ENCODE assay signal across 31 mouse cellular contexts in genomic region chr6:33247146-33247545, GRCm38 (mm10). TPM values are rescaled to one million over a fixed set of nuclear protein-coding genes. Genes with fewer than 3 reads are reported as not detected.
DNase-seq lines count a peak whose midpoint lies in the region; ATAC-seq and TF ChIP-seq lines count a peak whose summit lies in the region.
"Had no signal": no experiment of that assay in that cellular context is flagged by ENCODE, and none has a peak within 500 bp of the region (broad histone marks: within the 10 kb centered on the region; RNA-seq: fewer than 3 reads in every experiment).

No protein-coding gene starts in this region.

- ATAC-seq in cerebellum, adult (ENCODE audit: insufficient number of reproducible peaks, low FRiP score, low TSS enrichment) = no peak
- ATAC-seq in kidney, embryonic 14.5 days (ENCODE audit: low FRiP score, low TSS enrichment) = no peak
- no peak for ATAC-seq in liver, embryonic 12.5 days
- ATAC-seq: activated CD4-positive, CD25-positive, alpha-beta regulatory T cell, adult 4 months; forebrain, postnatal 0 days; hindbrain, postnatal 0 days; intestine, embryonic 15.5 days; midbrain, embryonic 16.5 days had no signal

- 90% methylated on average over 5 of the region's 5 CpGs for WGBS in kidney, embryonic 14.5 days
- 70% methylated on average over 5 of the region's 5 CpGs for WGBS in liver, embryonic 12.5 days (ENCODE audit: insufficient replicate concordance)

- H3K27me3 ChIP-seq in kidney, embryonic 14.5 days (ENCODE audit: control insufficient read depth, insufficient read depth, low read length) = no peaks in the 10 kb centered on the region
- no peaks in the 10 kb centered on the region for H3K27me3 ChIP-seq in liver, embryonic 12.5 days (replicated peaks)
- H3K27me3 ChIP-seq: CH12.LX; embryonic facial prominence, embryonic 12.5 days; hindbrain, embryonic 12.5 days; intestine, embryonic 15.5 days; liver, embryonic 15.5 days; neural tube, embryonic 13.5 days had no signal

- in situ Hi-C loops in ES-E14 (cut with MboI; ENCODE audit: low sequenced_read_pairs in 2 of 2, unreplicated experiment in 2 of 2) = no loop called here

- peaks cover 4% of the 10 kb centered on the region; the same call in 1 of the 2 replicates for H3K4me1 ChIP-seq in kidney, embryonic 14.5 days (ENCODE audit: control insufficient read depth, insufficient read depth, low read length)
- H3K4me1 ChIP-seq in ES-E14 (ENCODE audit: control insufficient read depth in 2 of 2, insufficient read depth in 2 of 2, low read length in 2 of 2, poor library complexity in 1 of 2) = peaks cover 2 to 7% of the 10 kb centered on the region in 2 experiments; a peak in 2 of 4 replicates
- peaks cover 24% of the 10 kb centered on the region for H3K4me1 ChIP-seq in liver, embryonic 12.5 days
- H3K4me1 ChIP-seq: intestine, embryonic 15.5 days had no signal

- H3K9me3 ChIP-seq in kidney, embryonic 14.5 days (ENCODE audit: control insufficient read depth, low read length) = no peaks in the 10 kb centered on the region
- H3K9me3 ChIP-seq in ES-E14 (ENCODE audit: control insufficient read depth, insufficient read depth, low read depth, low read length) = no peaks in the 10 kb centered on the region
- no peaks in the 10 kb centered on the region for H3K9me3 ChIP-seq in liver, embryonic 12.5 days (replicated peaks)
- H3K9me3 ChIP-seq: embryonic facial prominence, embryonic 12.5 days; hindbrain, embryonic 12.5 days; intestine, embryonic 15.5 days; liver, embryonic 15.5 days; neural tube, embryonic 13.5 days had no signal

- H3K9ac ChIP-seq in kidney, embryonic 14.5 days (ENCODE audit: low read depth, low read length) = no peak overlapping the region
- H3K9ac ChIP-seq in ES-E14 (ENCODE audit: insufficient read depth, low read depth, low read length, poor library complexity, severe bottlenecking) = no peak overlapping the region; the same call in 1 of the 2 replicates
- no peak overlapping the region for H3K9ac ChIP-seq in liver, embryonic 12.5 days
- H3K9ac ChIP-seq: embryonic facial prominence, embryonic 12.5 days; forebrain, postnatal 0 days; hindbrain, embryonic 12.5 days; intestine, embryonic 15.5 days; liver, embryonic 15.5 days; lung, embryonic 14.5 days; neural tube, embryonic 13.5 days had no signal

- H3K27ac ChIP-seq in kidney, embryonic 14.5 days (ENCODE audit: low read depth, low read length) = no peak overlapping the region
- no peak overlapping the region for H3K27ac ChIP-seq in ES-E14 (ENCODE audit: insufficient read depth, low read depth, low read length, poor library complexity, severe bottlenecking)
- no peak overlapping the region for H3K27ac ChIP-seq in liver, embryonic 12.5 days
- H3K27ac ChIP-seq: embryonic facial prominence, embryonic 12.5 days; hindbrain, embryonic 12.5 days; hindbrain, postnatal 0 days; intestine, embryonic 15.5 days; liver, embryonic 15.5 days; neural tube, embryonic 13.5 days; stomach, postnatal 0 days had no signal

- H3K36me3 ChIP-seq in kidney, embryonic 14.5 days (ENCODE audit: control insufficient read depth, insufficient read depth, low read length) = no peaks in the 10 kb centered on the region
- H3K36me3 ChIP-seq in ES-E14 (ENCODE audit: control insufficient read depth, insufficient read depth, low read length, poor library complexity, severe bottlenecking) = no peaks in the 10 kb centered on the region
- no peaks in the 10 kb centered on the region for H3K36me3 ChIP-seq in liver, embryonic 12.5 days
- H3K36me3 ChIP-seq: embryonic facial prominence, embryonic 12.5 days; hindbrain, embryonic 12.5 days; intestine, embryonic 15.5 days; liver, embryonic 15.5 days; neural tube, embryonic 13.5 days had no signal

- H3K4me3 ChIP-seq in kidney, embryonic 14.5 days (ENCODE audit: low read length) = no peak overlapping the region
- peak overlapping the region; percentile 34 to 52; a peak in 3 of 4 replicates for H3K4me3 ChIP-seq in ES-E14 (ENCODE audit: insufficient read depth in 1 of 2, low read depth in 1 of 2, low read length in 2 of 2, poor library complexity in 1 of 2, severe bottlenecking in 1 of 2)
- H3K4me3 ChIP-seq in liver, embryonic 12.5 days = no peak overlapping the region
- H3K4me3 ChIP-seq: embryonic facial prominence, embryonic 12.5 days; hindbrain, embryonic 12.5 days; intestine, embryonic 15.5 days; liver, embryonic 15.5 days; myocyte; neural tube, embryonic 13.5 days had no signal

- H3K4me2 ChIP-seq in kidney, embryonic 14.5 days (replicated peaks; ENCODE audit: low read depth, low read length) = no peak overlapping the region
- no peak overlapping the region for H3K4me2 ChIP-seq in liver, embryonic 12.5 days
- H3K4me2 ChIP-seq: embryonic facial prominence, embryonic 12.5 days; heart, embryonic 11.5 days; hindbrain, embryonic 12.5 days; intestine, embryonic 15.5 days; liver, embryonic 15.5 days; lung, embryonic 14.5 days; midbrain, embryonic 11.5 days; neural tube, embryonic 13.5 days had no signal

- peak; percentile 13 for DNase-seq in cerebellum, adult 11-12 months
- DNase-seq in kidney, adult 18-20 months = peak; percentile 40
- DNase-seq in ES-E14 (ENCODE audit: low read depth, low spot score) = no peak
- DNase-seq in kidney, postnatal 10 days = peak; percentile 16
- DNase-seq in left cerebral cortex, adult 11 months (ENCODE audit: low spot score) = no peak
- DNase-seq: adrenal gland, adult 2 months; forebrain, postnatal 0 days; gastrocnemius, postnatal 14 days; heart, postnatal 36 days; layer of hippocampus, adult 9-11 months; liver; lung, embryonic 14.5 days; lung, postnatal 14 days; right cerebral cortex, postnatal 4 days; thymus, postnatal 25 days had no signal

TF ChIP-seq in ES-E14, 5 proteins besides CTCF, POLR2A, EP300 and RAD21:
- no peak for TF ChIP-seq ZC3H11A (IDR thresholded peaks at IDR 0.05; ENCODE audit: borderline replicate concordance, low read depth, low read length)
- no peak for TF ChIP-seq HCFC1 (IDR thresholded peaks at IDR 0.05; ENCODE audit: borderline replicate concordance, insufficient read depth, low read length)
- TF ChIP-seq ZNF384 (IDR thresholded peaks at IDR 0.05; ENCODE audit: low read depth, low read length) = no peak
- TF ChIP-seq MAFK (IDR thresholded peaks at IDR 0.05; ENCODE audit: insufficient read depth, low read depth, low read length) = no peak
- TF ChIP-seq CHD2 (IDR thresholded peaks at IDR 0.05; ENCODE audit: low read depth, low read length) = no peak

RNA-seq across cellular contexts. Expression of gene Exoc4, which starts 1.7 kb away (rescaled TPM):
- 27.6 and 31.5 TPM in 2 replicates for polyA plus RNA-seq in kidney, embryonic 14.5 days (2014; fragmentation: Nextera tagmentation; extraction: Ambion mirVana)
- 99.3 and 150 TPM in 2 replicates for total RNA-seq in ES-E14 (2012; rRNA removed)
- polyA plus RNA-seq in liver, embryonic 12.5 days (2016; fragmentation: Nextera tagmentation; extraction: Ambion mirVana) = 17.0 and 17.6 TPM in 2 replicates

Comparison
In these comparisons a context has a peak if more than half of its experiments do, and no peak if none do; other contexts are left out.
1. DNase-seq: peak in cerebellum, adult 11-12 months (single experiment), kidney, adult 18-20 months (single experiment) and kidney, postnatal 10 days (single experiment); none in ES-E14 (single experiment) and left cerebral cortex, adult 11 months (single experiment).
2. H3K4me3 ChIP-seq: peak in ES-E14 (2 of 2); none in kidney, embryonic 14.5 days (single experiment) and liver, embryonic 12.5 days (single experiment).